8 mouse cellular contexts compared by ENCODE assay signal in genomic region chr13:115101355-115102191, GRCm38 (mm10). TPM values are rescaled to one million over a fixed set of nuclear protein-coding genes. Genes with fewer than 3 reads are reported as not detected.
DNase-seq lines count a peak whose midpoint lies in the region; ATAC-seq and TF ChIP-seq lines count a peak whose summit lies in the region.

Gm49395 (minus strand) TSS chr13:115101921.
Itga1 (minus strand) TSS chr13:115101964.

- no peak within 1 kb of the TSS for H3K27ac ChIP-seq in embryonic facial prominence, embryonic 12.5 days
- H3K27ac ChIP-seq in intestine, postnatal 0 days (ENCODE audit: low read depth, low read length), result peak within 1 kb of the TSS; percentile 84
- H3K27ac ChIP-seq in limb, embryonic 12.5 days, result 0 out of 2 replicates have a peak within 1 kb of the TSS, but pooled peaks have one; percentile 35
- H3K27ac ChIP-seq in midbrain, embryonic 12.5 days (replicated peaks), result no peak within 1 kb of the TSS
- peak within 1 kb of the TSS; percentile 87 for H3K27ac ChIP-seq in small intestine, adult 2 months (ENCODE audit: insufficient read depth, low read depth, low read length)

- peak; percentile 33 for TF ChIP-seq POLR2A in small intestine, adult 2 months (IDR thresholded peaks at IDR 0.05; ENCODE audit: low read depth, low read length)

- no peaks in the 10 kb centered on the region for H3K36me3 ChIP-seq in embryonic facial prominence, embryonic 12.5 days
- no peaks in the 10 kb centered on the region for H3K36me3 ChIP-seq in intestine, postnatal 0 days (ENCODE audit: control insufficient read depth, insufficient read depth)
- no peaks in the 10 kb centered on the region for H3K36me3 ChIP-seq in limb, embryonic 12.5 days
- H3K36me3 ChIP-seq in midbrain, embryonic 12.5 days, result no peaks in the 10 kb centered on the region
- H3K36me3 ChIP-seq in small intestine, adult 2 months (ENCODE audit: control insufficient read depth, insufficient read depth, low read length), result no peaks in the 10 kb centered on the region

- H3K4me3 ChIP-seq in embryonic facial prominence, embryonic 12.5 days, result peak within 1 kb of the TSS; percentile 49
- H3K4me3 ChIP-seq in intestine, postnatal 0 days (ENCODE audit: low read depth, low read length), result peak within 1 kb of the TSS; percentile 68
- peak within 1 kb of the TSS; percentile 58 for H3K4me3 ChIP-seq in limb, embryonic 12.5 days (replicated peaks)
- H3K4me3 ChIP-seq in midbrain, embryonic 12.5 days, result peak within 1 kb of the TSS; percentile 44
- peak within 1 kb of the TSS; percentile 71 for H3K4me3 ChIP-seq in small intestine, adult 2 months (ENCODE audit: low read depth, low read length)

- ATAC-seq in cerebellum, adult (ENCODE audit: insufficient number of reproducible peaks, low FRiP score, low TSS enrichment), result peak; percentile 53
- ATAC-seq in embryonic facial prominence, embryonic 12.5 days (ENCODE audit: insufficient number of reproducible peaks, insufficient read depth, low FRiP score, low TSS enrichment), result peak; percentile 41
- ATAC-seq in intestine, postnatal 0 days, result peak; percentile 88
- ATAC-seq in limb, embryonic 12.5 days (ENCODE audit: insufficient number of reproducible peaks, insufficient read depth, low FRiP score, low TSS enrichment, low read depth), result peak; percentile 77
- ATAC-seq in midbrain, embryonic 12.5 days (ENCODE audit: low FRiP score, low read depth), result peak; percentile 78

- no peaks in the 10 kb centered on the region; the same call in 1 of the 2 replicates for H3K27me3 ChIP-seq in embryonic facial prominence, embryonic 12.5 days
- no peaks in the 10 kb centered on the region for H3K27me3 ChIP-seq in intestine, postnatal 0 days (replicated peaks; ENCODE audit: control insufficient read depth, insufficient read depth, low read length)
- no peaks in the 10 kb centered on the region for H3K27me3 ChIP-seq in limb, embryonic 12.5 days
- peaks cover 32% of the 10 kb centered on the region for H3K27me3 ChIP-seq in midbrain, embryonic 12.5 days
- H3K27me3 ChIP-seq in small intestine, adult 2 months (ENCODE audit: control insufficient read depth, insufficient read depth, low read length), result no peaks in the 10 kb centered on the region

- no peak for DNase-seq in cerebellum, adult 9-10 months
- peak; percentile 99 for DNase-seq in heart, adult 11 months

- peak; percentile 55 for TF ChIP-seq CTCF in intestine, postnatal 0 days (IDR thresholded peaks at IDR 0.05; ENCODE audit: low read depth)
- TF ChIP-seq CTCF in small intestine, adult 2 months (IDR thresholded peaks at IDR 0.05; ENCODE audit: extremely low read depth, insufficient read length, insufficient replicate concordance, low read depth, low read length), result no peak

- H3K4me1 ChIP-seq in embryonic facial prominence, embryonic 12.5 days, result peaks cover 5% of the 10 kb centered on the region; the same call in 1 of the 2 replicates
- peaks cover 5% of the 10 kb centered on the region for H3K4me1 ChIP-seq in intestine, postnatal 0 days (replicated peaks; ENCODE audit: control insufficient read depth, insufficient read depth, low read length)
- peaks cover 9% of the 10 kb centered on the region for H3K4me1 ChIP-seq in limb, embryonic 12.5 days (replicated peaks)
- H3K4me1 ChIP-seq in midbrain, embryonic 12.5 days, result peaks cover 8% of the 10 kb centered on the region; the same call in 1 of the 2 replicates
- H3K4me1 ChIP-seq in small intestine, adult 2 months (ENCODE audit: control insufficient read depth, insufficient read depth, insufficient read length, low read length), result no peaks in the 10 kb centered on the region; the same call in 1 of the 2 replicates

- no peaks in the 10 kb centered on the region for H3K9me3 ChIP-seq in embryonic facial prominence, embryonic 12.5 days
- no peaks in the 10 kb centered on the region for H3K9me3 ChIP-seq in intestine, postnatal 0 days (ENCODE audit: control insufficient read depth)
- no peaks in the 10 kb centered on the region for H3K9me3 ChIP-seq in limb, embryonic 12.5 days
- no peaks in the 10 kb centered on the region for H3K9me3 ChIP-seq in midbrain, embryonic 12.5 days

- H3K4me2 ChIP-seq in embryonic facial prominence, embryonic 12.5 days (replicated peaks), result peak within 1 kb of the TSS; percentile 91
- peak within 1 kb of the TSS; percentile 92 for H3K4me2 ChIP-seq in intestine, postnatal 0 days (replicated peaks; ENCODE audit: low read depth)
- peak within 1 kb of the TSS; percentile 95 for H3K4me2 ChIP-seq in limb, embryonic 12.5 days
- peak within 1 kb of the TSS; percentile 71 for H3K4me2 ChIP-seq in midbrain, embryonic 12.5 days (replicated peaks)

- WGBS in embryonic facial prominence, embryonic 12.5 days, result under 1% methylated on average over 39 of the region's 39 CpGs
- WGBS in intestine, postnatal 0 days, result under 1% methylated on average over 39 of the region's 39 CpGs
- under 1% methylated on average over 39 of the region's 39 CpGs for WGBS in limb, embryonic 12.5 days
- under 1% methylated on average over 39 of the region's 39 CpGs for WGBS in midbrain, embryonic 12.5 days
- WGBS in small intestine, adult 2 months, result under 1% methylated on average over 39 of the region's 39 CpGs

- H3K9ac ChIP-seq in embryonic facial prominence, embryonic 12.5 days, result peak within 1 kb of the TSS; percentile 54
- H3K9ac ChIP-seq in intestine, postnatal 0 days (ENCODE audit: low read depth, low read length), result peak within 1 kb of the TSS; percentile 53
- H3K9ac ChIP-seq in limb, embryonic 12.5 days (replicated peaks), result peak within 1 kb of the TSS; percentile 70
- peak within 1 kb of the TSS; percentile 39; the same call in 1 of the 2 replicates for H3K9ac ChIP-seq in midbrain, embryonic 12.5 days (replicated peaks)

RNA-seq across cellular contexts. Expression of gene Gm49395, which starts in this region (rescaled TPM):
- 2.4 and 2.5 TPM in 2 replicates for polyA plus RNA-seq in embryonic facial prominence, embryonic 12.5 days (2016; fragmentation: Nextera tagmentation; extraction: Ambion mirVana)
- 7.4 and 9.7 TPM in 2 replicates for polyA plus RNA-seq in intestine, postnatal 0 days (2015; fragmentation: Nextera tagmentation; extraction: Ambion mirVana)
- 2.1 and 2.8 TPM in 2 replicates for polyA plus RNA-seq in limb, embryonic 12.5 days (2016; fragmentation: Nextera tagmentation; extraction: Ambion mirVana)
- polyA plus RNA-seq in midbrain, embryonic 12.5 days (2016; fragmentation: Nextera tagmentation; extraction: Ambion mirVana), result 1.5 and 2.0 TPM in 2 replicates
- polyA plus RNA-seq in small intestine, adult 2 months (2012; rRNA removed), result 5.6 and 9.0 TPM in 2 replicates

RNA-seq across cellular contexts. Expression of gene Itga1, which starts in this region (rescaled TPM):
- 3.4 and 3.8 TPM in 2 replicates for polyA plus RNA-seq in embryonic facial prominence, embryonic 12.5 days (2016; fragmentation: Nextera tagmentation; extraction: Ambion mirVana)
- polyA plus RNA-seq in intestine, postnatal 0 days (2015; fragmentation: Nextera tagmentation; extraction: Ambion mirVana), result 12.8 and 14.2 TPM in 2 replicates
- 3.5 and 4.1 TPM in 2 replicates for polyA plus RNA-seq in limb, embryonic 12.5 days (2016; fragmentation: Nextera tagmentation; extraction: Ambion mirVana)
- 6.0 and 6.8 TPM in 2 replicates for polyA plus RNA-seq in midbrain, embryonic 12.5 days (2016; fragmentation: Nextera tagmentation; extraction: Ambion mirVana)
- 3.5 and 4.2 TPM in 2 replicates for polyA plus RNA-seq in small intestine, adult 2 months (2012; rRNA removed)

Comparison
In these comparisons a context has a peak if more than half of its experiments do, and no peak if none do; other contexts are left out.
1. H3K27ac ChIP-seq: peak in intestine, postnatal 0 days (single experiment), limb, embryonic 12.5 days (single experiment) and small intestine, adult 2 months (single experiment); none in embryonic facial prominence, embryonic 12.5 days (single experiment) and midbrain, embryonic 12.5 days (single experiment).
2. Peak in every context shown above with its lines, with median percentiles within 50 percentile points of each other: ATAC-seq, H3K4me2 ChIP-seq, H3K4me3 ChIP-seq and H3K9ac ChIP-seq.